24 mouse cellular contexts compared by ENCODE assay signal in the genomic region with DNA sequence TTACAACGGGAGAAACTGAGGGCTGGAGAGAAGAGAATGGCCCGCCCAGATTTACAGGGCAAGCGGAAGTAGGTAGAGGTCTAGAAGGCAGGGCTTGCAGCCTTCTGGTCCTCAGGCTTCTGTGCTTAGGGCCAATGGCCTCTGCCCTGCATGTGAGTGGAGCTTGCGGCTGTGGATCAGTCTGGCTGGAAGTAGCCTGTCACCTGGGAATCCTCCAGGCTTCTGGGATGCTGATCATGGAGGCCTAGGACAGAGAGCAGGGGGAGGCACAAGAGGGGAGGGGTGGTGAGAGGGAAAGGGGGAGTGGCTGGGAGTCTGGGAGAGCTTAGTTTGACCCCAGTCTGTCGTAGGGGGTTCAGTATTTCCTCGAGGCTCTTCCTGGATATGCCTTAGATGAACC. TPM values are rescaled to one million over a fixed set of nuclear protein-coding genes. Genes with fewer than 3 reads are reported as not detected.
DNase-seq lines count a peak whose midpoint lies in the region; ATAC-seq and TF ChIP-seq lines count a peak whose summit lies in the region.
"Had no signal": no experiment of that assay in that cellular context is flagged by ENCODE, and none has a peak within 500 bp of the region (broad histone marks: within the 10 kb centered on the region; RNA-seq: fewer than 3 reads in every experiment).

No protein-coding gene starts in this region.

- H3K4me3 ChIP-seq in intestine, embryonic 14.5 days (ENCODE audit: low read depth, low read length), result no peak overlapping the region
- H3K4me3 ChIP-seq in intestine, postnatal 0 days (ENCODE audit: low read depth, low read length), result no peak overlapping the region
- H3K4me3 ChIP-seq in ES-Bruce4 (ENCODE audit: low read depth, low read length), result peak overlapping the region; percentile 23; the same call in 1 of the 2 replicates
- no peak overlapping the region for H3K4me3 ChIP-seq in embryonic facial prominence, embryonic 10.5 days
- H3K4me3 ChIP-seq in stomach, embryonic 14.5 days (ENCODE audit: low read depth, low read length), result no peak overlapping the region
- H3K4me3 ChIP-seq: gastrocnemius, adult 2 months; midbrain, embryonic 13.5 days had no signal

- no peak for TF ChIP-seq CTCF in intestine, postnatal 0 days (IDR thresholded peaks at IDR 0.05; ENCODE audit: low read depth)
- no peak for TF ChIP-seq CTCF in ES-Bruce4 (IDR thresholded peaks at IDR 0.05; ENCODE audit: low read depth, low read length)

- 29% methylated on average over 6 of the region's 6 CpGs for WGBS in intestine, embryonic 14.5 days
- WGBS in intestine, postnatal 0 days, result 50% methylated on average over 6 of the region's 6 CpGs
- WGBS in embryonic facial prominence, embryonic 10.5 days, result 56% methylated on average over 6 of the region's 6 CpGs
- whole genome bisulfite sequencing in stomach, embryonic 14.5 days, result 40% methylated on average over 6 of the region's 6 CpGs

- H3K4me2 ChIP-seq in intestine, embryonic 14.5 days (ENCODE audit: low read length), result peak overlapping the region; percentile 33
- H3K4me2 ChIP-seq in intestine, postnatal 0 days (replicated peaks; ENCODE audit: low read depth), result no peak overlapping the region
- H3K4me2 ChIP-seq in stomach, embryonic 14.5 days (replicated peaks; ENCODE audit: low read depth, low read length), result 0 out of 2 replicates have a peak overlapping the region, but pooled peaks have one; percentile 19
- H3K4me2 ChIP-seq: hindbrain, embryonic 14.5 days; midbrain, embryonic 13.5 days had no signal

- DNase-seq in intestine, embryonic 14.5 days (ENCODE audit: low spot score), result peak; percentile 71
- DNase-seq in embryonic facial prominence, embryonic 10.5 days (ENCODE audit: low spot score), result no peak
- no peak for DNase-seq in adipocyte (ENCODE audit: low spot score)
- no peak for DNase-seq in T-cell, adult 2 months (ENCODE audit: low spot score)
- DNase-seq: adrenal gland, postnatal 10 days; cerebellum, adult 11-12 months; cerebellum, postnatal 36 days; forebrain, postnatal 0 days; gastrocnemius, adult 2 months; heart, adult 11 months; kidney, adult 8-10 months; lung, postnatal 4 days; thymus, adult 2 months had no signal

- ATAC-seq in intestine, embryonic 14.5 days (replicated peaks; ENCODE audit: low FRiP score, low TSS enrichment, low read depth), result peak; percentile 65
- ATAC-seq in intestine, postnatal 0 days, result no peak
- peak; percentile 57; the same call in 1 of the 2 replicates for ATAC-seq in stomach, embryonic 14.5 days (ENCODE audit: insufficient number of reproducible peaks, insufficient read depth, low FRiP score, low read depth)
- ATAC-seq: forebrain, postnatal 0 days; midbrain, embryonic 13.5 days had no signal

- no peak for TF ChIP-seq POLR2A in ES-Bruce4 (IDR thresholded peaks at IDR 0.05; ENCODE audit: insufficient read depth, low read length)

- TF ChIP-seq EP300 in ES-Bruce4 (IDR thresholded peaks at IDR 0.05; ENCODE audit: insufficient read depth, low read depth, low read length), result no peak

- H3K27me3 ChIP-seq in intestine, embryonic 14.5 days (replicated peaks; ENCODE audit: control insufficient read depth, insufficient read depth, low read length), result no peaks in the 10 kb centered on the region
- no peaks in the 10 kb centered on the region for H3K27me3 ChIP-seq in intestine, postnatal 0 days (replicated peaks; ENCODE audit: control insufficient read depth, insufficient read depth, low read length)
- H3K27me3 ChIP-seq in ES-Bruce4 (ENCODE audit: control insufficient read depth, insufficient read depth, low read length, poor library complexity, severe bottlenecking), result no peaks in the 10 kb centered on the region
- H3K27me3 ChIP-seq in embryonic facial prominence, embryonic 10.5 days (replicated peaks; ENCODE audit: low read depth, poor library complexity, severe bottlenecking), result no peaks in the 10 kb centered on the region
- H3K27me3 ChIP-seq in stomach, embryonic 14.5 days (ENCODE audit: control insufficient read depth, insufficient read depth, low read length), result no peaks in the 10 kb centered on the region
- H3K27me3 ChIP-seq: midbrain, embryonic 13.5 days had no signal

- no peaks in the 10 kb centered on the region for H3K9me3 ChIP-seq in intestine, embryonic 14.5 days (ENCODE audit: control insufficient read depth, low read length)
- H3K9me3 ChIP-seq in intestine, postnatal 0 days (ENCODE audit: control insufficient read depth), result no peaks in the 10 kb centered on the region
- H3K9me3 ChIP-seq in ES-Bruce4 (replicated peaks; ENCODE audit: control insufficient read depth, insufficient read depth, low read length, poor library complexity, severe bottlenecking), result no peaks in the 10 kb centered on the region
- H3K9me3 ChIP-seq in embryonic facial prominence, embryonic 10.5 days, result no peaks in the 10 kb centered on the region
- H3K9me3 ChIP-seq in stomach, embryonic 14.5 days (ENCODE audit: control insufficient read depth, low read depth, low read length), result no peaks in the 10 kb centered on the region
- H3K9me3 ChIP-seq: midbrain, embryonic 13.5 days had no signal

- H3K9ac ChIP-seq in intestine, embryonic 14.5 days (ENCODE audit: low read length), result 0 out of 2 replicates have a peak overlapping the region, but pooled peaks have one; percentile 10
- H3K9ac ChIP-seq in intestine, postnatal 0 days (ENCODE audit: low read depth, low read length), result no peak overlapping the region
- no peak overlapping the region for H3K9ac ChIP-seq in ES-Bruce4 (ENCODE audit: low read depth, poor library complexity, severe bottlenecking)
- no peak overlapping the region; the same call in 1 of the 2 replicates for H3K9ac ChIP-seq in stomach, embryonic 14.5 days (replicated peaks; ENCODE audit: low read depth, low read length)
- H3K9ac ChIP-seq: forebrain, postnatal 0 days; hindbrain, embryonic 14.5 days; liver, embryonic 14.5 days; midbrain, embryonic 13.5 days had no signal

- H3K27ac ChIP-seq in intestine, embryonic 14.5 days (ENCODE audit: low read depth), result peak overlapping the region; percentile 95
- H3K27ac ChIP-seq in intestine, postnatal 0 days (ENCODE audit: low read depth, low read length), result no peak overlapping the region
- no peak overlapping the region for H3K27ac ChIP-seq in ES-Bruce4 (ENCODE audit: insufficient read depth, low read length)
- H3K27ac ChIP-seq in embryonic facial prominence, embryonic 10.5 days (replicated peaks), result peak overlapping the region; percentile 73
- H3K27ac ChIP-seq in stomach, embryonic 14.5 days (ENCODE audit: low read length), result peak overlapping the region; percentile 97
- H3K27ac ChIP-seq: gastrocnemius, adult 2 months; hindbrain, embryonic 14.5 days; liver, embryonic 14.5 days; midbrain, embryonic 13.5 days had no signal

- peaks cover 24% of the 10 kb centered on the region for H3K4me1 ChIP-seq in intestine, embryonic 14.5 days (replicated peaks; ENCODE audit: control insufficient read depth, insufficient read depth, low read length)
- 0 out of 2 replicates have a peak, but pooled peaks cover 2% of the 10 kb centered on the region for H3K4me1 ChIP-seq in intestine, postnatal 0 days (replicated peaks; ENCODE audit: control insufficient read depth, insufficient read depth, low read length)
- H3K4me1 ChIP-seq in ES-Bruce4 (ENCODE audit: control insufficient read depth, insufficient read depth, low read length), result peaks cover 2% of the 10 kb centered on the region
- peaks cover 38% of the 10 kb centered on the region for H3K4me1 ChIP-seq in embryonic facial prominence, embryonic 10.5 days
- peaks cover 22% of the 10 kb centered on the region for H3K4me1 ChIP-seq in stomach, embryonic 14.5 days (ENCODE audit: control insufficient read depth, insufficient read depth, low read length)

- H3K36me3 ChIP-seq in intestine, embryonic 14.5 days (ENCODE audit: control insufficient read depth, insufficient read depth, low read length), result no peaks in the 10 kb centered on the region
- H3K36me3 ChIP-seq in intestine, postnatal 0 days (ENCODE audit: control insufficient read depth, insufficient read depth), result no peaks in the 10 kb centered on the region
- H3K36me3 ChIP-seq in ES-Bruce4 (ENCODE audit: control insufficient read depth, insufficient read depth, low read length, poor library complexity, severe bottlenecking), result no peaks in the 10 kb centered on the region
- no peaks in the 10 kb centered on the region for H3K36me3 ChIP-seq in embryonic facial prominence, embryonic 10.5 days (replicated peaks)
- H3K36me3 ChIP-seq in stomach, embryonic 14.5 days (ENCODE audit: control insufficient read depth, insufficient read depth, low read length), result no peaks in the 10 kb centered on the region
- H3K36me3 ChIP-seq: midbrain, embryonic 13.5 days had no signal

RNA-seq across cellular contexts. Expression of a gene that starts 23.8 kb away (rescaled TPM):
- 8.6 and 9.1 TPM in 2 replicates for polyA plus RNA-seq in intestine, embryonic 14.5 days (2014; fragmentation: Nextera tagmentation; extraction: Ambion mirVana)
- 2.4 and 2.6 TPM in 2 replicates for polyA plus RNA-seq in intestine, postnatal 0 days (2015; fragmentation: Nextera tagmentation; extraction: Ambion mirVana)
- polyA plus RNA-seq in ES-Bruce4 (2011; ENCODE audit: insufficient read depth, insufficient read length, low read depth, missing spikeins), result 8.1 and 9.0 TPM in 2 replicates
- polyA plus RNA-seq in embryonic facial prominence, embryonic 10.5 days (2016; fragmentation: Nextera tagmentation; extraction: Ambion mirVana), result 6.4 TPM in 2 replicates
- 9.5 and 10.2 TPM in 2 replicates for polyA plus RNA-seq in stomach, embryonic 14.5 days (2014; fragmentation: Nextera tagmentation; extraction: Ambion mirVana)

RNA-seq across cellular contexts. Expression of a gene that starts 44.9 kb away (rescaled TPM):
- polyA plus RNA-seq in intestine, embryonic 14.5 days (2014; fragmentation: Nextera tagmentation; extraction: Ambion mirVana), result not detected in 2 replicates
- polyA plus RNA-seq in intestine, postnatal 0 days (2015; fragmentation: Nextera tagmentation; extraction: Ambion mirVana), result 0.43 and 0.95 TPM in 2 replicates
- not detected in 2 replicates for polyA plus RNA-seq in ES-Bruce4 (2011; ENCODE audit: insufficient read depth, insufficient read length, low read depth, missing spikeins)
- not detected in 2 replicates for polyA plus RNA-seq in embryonic facial prominence, embryonic 10.5 days (2016; fragmentation: Nextera tagmentation; extraction: Ambion mirVana)
- polyA plus RNA-seq in stomach, embryonic 14.5 days (2014; fragmentation: Nextera tagmentation; extraction: Ambion mirVana), result not detected in 2 replicates
- polyA plus RNA-seq: C2C12; heart, embryonic 16.5 days; hindbrain, embryonic 14.5 days; large intestine, adult 2 months; limb, embryonic 11.5 days; liver, embryonic 14.5 days; midbrain, embryonic 13.5 days; urinary bladder, adult 2 months had no signal

RNA-seq across cellular contexts. Expression of a gene that starts 58.4 kb away (rescaled TPM):
- polyA plus RNA-seq in intestine, embryonic 14.5 days (2014; fragmentation: Nextera tagmentation; extraction: Ambion mirVana), result not detected in 2 replicates
- not detected in 2 replicates for polyA plus RNA-seq in intestine, postnatal 0 days (2015; fragmentation: Nextera tagmentation; extraction: Ambion mirVana)
- not detected in 2 replicates for polyA plus RNA-seq in ES-Bruce4 (2011; ENCODE audit: insufficient read depth, insufficient read length, low read depth, missing spikeins)
- polyA plus RNA-seq in embryonic facial prominence, embryonic 10.5 days (2016; fragmentation: Nextera tagmentation; extraction: Ambion mirVana), result not detected in 2 replicates
- not detected in 2 replicates for polyA plus RNA-seq in stomach, embryonic 14.5 days (2014; fragmentation: Nextera tagmentation; extraction: Ambion mirVana)
- polyA plus RNA-seq: C2C12; forebrain, postnatal 0 days; heart, embryonic 16.5 days; hindbrain, embryonic 14.5 days; large intestine, adult 2 months; limb, embryonic 11.5 days; liver, embryonic 14.5 days; midbrain, embryonic 13.5 days; thymus, adult 2 months; urinary bladder, adult 2 months had no signal

Comparison
In these comparisons a context has a peak if more than half of its experiments do, and no peak if none do; other contexts are left out.
1. H3K27ac ChIP-seq: peak in intestine, embryonic 14.5 days (single experiment), embryonic facial prominence, embryonic 10.5 days (single experiment) and stomach, embryonic 14.5 days (single experiment); none in intestine, postnatal 0 days (single experiment) and ES-Bruce4 (single experiment).